Mouse (Mus musculus) olfactory bulb, adult 2 months (tissue): ENCODE data around the gene Cbarp. TPM values are rescaled to one million over a fixed set of nuclear protein-coding genes. Genes with fewer than 3 reads are reported as not detected.

Experiments used
- H3K27ac ChIP-seq: fragments of 200-500 bp; 2 replicates; pipeline ENCODE4 v1.5.1; 2012; ENCODE audit warnings: low read depth, low read length; ENCODE audit not compliant: insufficient read depth
- H3K4me1 ChIP-seq: fragments of 200-500 bp; 2 replicates; pipeline ENCODE4 v1.6.1; 2012; ENCODE audit warnings: low read length; ENCODE audit not compliant: control insufficient read depth, insufficient read depth
- H3K4me3 ChIP-seq: fragments of 200-500 bp; 2 replicates; pipeline ENCODE4 v1.5.1; 2012; ENCODE audit warnings: mild to moderate bottlenecking, low read depth, low read length, moderate library complexity; ENCODE audit not compliant: insufficient read depth
- CTCF ChIP-seq: fragments of 200-500 bp; IDR thresholded peaks from 2 replicates; pipeline ENCODE4 v1.5.1; 2012; ENCODE audit warnings: low read depth, mild to moderate bottlenecking, low read length, moderate library complexity; ENCODE audit not compliant: insufficient read depth
- POLR2A ChIP-seq: fragments of 200-500 bp; IDR thresholded peaks from 2 replicates; pipeline ENCODE4 v1.6.1; 2012; ENCODE audit warnings: mild to moderate bottlenecking, low read depth, low read length, moderate library complexity; ENCODE audit not compliant: insufficient read depth
- WGBS: fragments of 180-500 bp; shearing (Covaris S2); methylation state at CpG from one replicate; pipeline ENCODE4 v1.1.7; 2018; 5-methylcytosine and 5-hydroxymethylcytosine counted together
- polyA plus RNA-seq: library from polyadenylated mRNA; stranded (reverse); fragments of >200 nt; gene quantifications from 2 replicates; pipeline ENCODE4 v1.2.4, GENCODE M21; 2012; ENCODE audit warnings: low replicate concordance; ENCODE audit not compliant: missing spikeins, insufficient read depth, insufficient read length

Cbarp gene
- polyA plus RNA-seq, 1 experiment: not detected

- H3K4me1 ChIP-seq: peaks cover 16% of the 10 kb centered on the region
- H3K27ac ChIP-seq: no peak overlapping the region
- TF ChIP-seq CTCF: no peak
- no peak for TF ChIP-seq POLR2A
- no peak overlapping the region for H3K4me3 ChIP-seq
- 87% methylated on average over 3 of the region's 3 CpGs for WGBS
Observed at GRCm38 (mm10) chr10:80081075-80081474, 59.6 kb downstream of the Cbarp start.

Other genes with a start within 250 kb of the Cbarp start
- gene Cfd, start 250.0 kb downstream of the Cbarp start, polyA plus RNA-seq: not detected in 2 replicates
- not detected in 2 replicates for gene Med16, start 231.9 kb downstream of the Cbarp start, polyA plus RNA-seq
- not detected in 2 replicates for gene Gm26602, start 230.0 kb downstream of the Cbarp start, polyA plus RNA-seq
- gene Kiss1r, start 223.9 kb downstream of the Cbarp start, polyA plus RNA-seq: not detected in 2 replicates
- not detected in 2 replicates for gene R3hdm4, start 219.6 kb downstream of the Cbarp start, polyA plus RNA-seq
- not detected in 2 replicates for gene Arid3a, start 213.8 kb downstream of the Cbarp start, polyA plus RNA-seq
- gene Wdr18, start 180.7 kb downstream of the Cbarp start, polyA plus RNA-seq: not detected in 2 replicates
- not detected in 2 replicates for gene Grin3b, start 170.1 kb downstream of the Cbarp start, polyA plus RNA-seq
- not detected in 2 replicates for gene Tmem259, start 156.5 kb downstream of the Cbarp start, polyA plus RNA-seq
- gene Cnn2, start 152.3 kb downstream of the Cbarp start, polyA plus RNA-seq: 124 and 250 TPM in 2 replicates
- not detected in 2 replicates for gene Abca7, start 144.3 kb downstream of the Cbarp start, polyA plus RNA-seq
- gene Arhgap45, start 124.2 kb downstream of the Cbarp start, polyA plus RNA-seq: 193 and 203 TPM in 2 replicates
- gene Polr2e, start 101.0 kb downstream of the Cbarp start, polyA plus RNA-seq: not detected in 2 replicates
- not detected in 2 replicates for gene Gpx4, start 93.7 kb downstream of the Cbarp start, polyA plus RNA-seq
- gene Sbno2, start 35.3 kb downstream of the Cbarp start, polyA plus RNA-seq: not detected in 2 replicates
- gene Stk11, start 25.0 kb downstream of the Cbarp start, polyA plus RNA-seq: not detected in 2 replicates
- not detected in 2 replicates for gene Atp5d, start 2.2 kb downstream of the Cbarp start, polyA plus RNA-seq
- gene Midn, start 7.4 kb upstream of the Cbarp start, polyA plus RNA-seq: 128 TPM in 1 of 2 replicates, not detected in the other
- not detected in 2 replicates for gene Cirbp, start 25.1 kb upstream of the Cbarp start, polyA plus RNA-seq
- not detected in 2 replicates for gene 1600002K03Rik, start 32.1 kb upstream of the Cbarp start, polyA plus RNA-seq
- gene Efna2, start 38.6 kb upstream of the Cbarp start, polyA plus RNA-seq: not detected in 2 replicates
- gene Mum1, start 85.6 kb upstream of the Cbarp start, polyA plus RNA-seq: not detected in 2 replicates
- gene Ndufs7, start 108.3 kb upstream of the Cbarp start, polyA plus RNA-seq: not detected in 2 replicates
- not detected in 2 replicates for gene Gamt, start 120.2 kb upstream of the Cbarp start, polyA plus RNA-seq
- not detected in 2 replicates for gene Dazap1, start 120.7 kb upstream of the Cbarp start, polyA plus RNA-seq
- gene Rps15, start 151.6 kb upstream of the Cbarp start, polyA plus RNA-seq: 978 TPM in 1 of 2 replicates, not detected in the other
- not detected in 2 replicates for gene Apc2, start 155.1 kb upstream of the Cbarp start, polyA plus RNA-seq
- gene 2310011J03Rik, start 179.7 kb upstream of the Cbarp start, polyA plus RNA-seq: not detected in 2 replicates
- not detected in 2 replicates for gene Pcsk4, start 188.7 kb upstream of the Cbarp start, polyA plus RNA-seq
- gene Reep6, start 189.1 kb upstream of the Cbarp start, polyA plus RNA-seq: not detected in 2 replicates
- not detected in 2 replicates for gene Adamtsl5, start 207.6 kb upstream of the Cbarp start, polyA plus RNA-seq
- gene Plk5, start 215.6 kb upstream of the Cbarp start, polyA plus RNA-seq: not detected in 2 replicates
- gene Mex3d, start 246.8 kb upstream of the Cbarp start, polyA plus RNA-seq: not detected in 2 replicates